Mouse (Mus musculus) ovary, postnatal 10 days (tissue): ENCODE results near the gene Fam71e2.
"Not testable (repeated sequence)": the region's sequence is repeated elsewhere in the genome, so short reads cannot be mapped to it uniquely, and the experiment has no call there.

ENCODE experiments used
- DNase-seq: peaks from one replicate; pipeline ENCODE4 v3.0.0; 2022; ENCODE audit warnings: low spot score

Gene Fam71e2

GRCm38 (mm10) chr7:4771202-4771601 is at the start of gene Fam71e2:
Fam71e2 (minus strand) TSS chr7:4771302.
- no peak for DNase-seq

DNA sequence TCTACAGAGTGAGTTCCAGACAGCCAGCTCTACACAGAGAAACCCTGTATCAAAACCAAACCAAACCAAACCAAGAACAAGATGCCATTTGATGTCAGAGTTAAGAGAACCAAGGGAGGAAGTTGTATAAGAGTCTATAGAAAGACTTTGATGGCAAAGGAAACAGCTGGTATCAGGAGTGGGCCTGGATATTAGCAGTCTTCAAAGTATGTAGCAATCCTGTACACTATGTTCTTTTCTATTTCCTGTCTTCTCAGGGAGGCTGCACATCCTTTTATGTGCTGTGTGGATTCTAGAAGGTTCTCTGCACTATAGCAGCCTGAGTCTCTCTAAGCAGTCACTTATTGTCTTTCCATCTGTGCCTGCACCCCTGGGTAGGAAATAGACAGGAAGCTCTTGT is 45.5 kb upstream of the Fam71e2 start:
- DNase-seq = no peak

DNA sequence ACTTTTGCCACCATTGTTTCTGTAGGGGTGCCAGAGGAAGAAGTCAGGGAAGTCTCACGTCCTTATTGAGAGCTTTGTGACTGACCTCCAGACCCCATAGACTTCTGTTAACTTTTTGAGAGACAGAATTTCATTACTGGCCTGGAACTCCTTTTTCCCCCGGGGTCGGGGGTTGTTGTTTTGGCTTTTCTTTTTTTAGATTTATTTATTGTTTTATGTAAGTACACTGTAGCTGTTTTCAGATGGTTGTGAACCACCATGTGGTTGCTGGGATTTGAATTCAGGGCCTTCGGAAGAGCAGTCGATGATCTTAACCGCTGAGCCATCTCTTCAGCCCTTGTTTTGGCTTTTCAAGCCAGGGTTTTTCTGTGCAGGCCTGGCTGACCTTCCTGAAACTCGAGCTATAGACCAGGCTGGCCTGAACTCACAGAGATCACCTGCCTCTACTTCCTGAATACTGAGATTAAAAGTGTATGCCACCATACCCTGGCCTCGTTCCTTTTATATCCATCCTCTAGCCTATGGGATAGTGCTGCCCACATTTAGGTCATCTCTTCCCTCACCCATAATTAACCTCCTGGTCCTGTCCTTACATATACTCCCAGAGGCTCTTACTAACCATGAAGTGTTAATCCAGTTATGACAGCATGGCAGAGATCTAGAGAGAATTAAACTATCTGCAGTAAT is 42.1 kb upstream of the Fam71e2 start:
- DNase-seq = no peak

- peak; percentile 97 for DNase-seq
Measured at GRCm38 (mm10) chr7:4812303-4813104, 41.4 kb upstream of the Fam71e2 start, which contains the start of gene Ube2s. Ube2s (minus strand) TSS chr7:4812590.

GRCm38 (mm10) chr7:4811842-4812302 is 40.8 kb upstream of the Fam71e2 start:
- DNase-seq = peak; percentile 42

DNA sequence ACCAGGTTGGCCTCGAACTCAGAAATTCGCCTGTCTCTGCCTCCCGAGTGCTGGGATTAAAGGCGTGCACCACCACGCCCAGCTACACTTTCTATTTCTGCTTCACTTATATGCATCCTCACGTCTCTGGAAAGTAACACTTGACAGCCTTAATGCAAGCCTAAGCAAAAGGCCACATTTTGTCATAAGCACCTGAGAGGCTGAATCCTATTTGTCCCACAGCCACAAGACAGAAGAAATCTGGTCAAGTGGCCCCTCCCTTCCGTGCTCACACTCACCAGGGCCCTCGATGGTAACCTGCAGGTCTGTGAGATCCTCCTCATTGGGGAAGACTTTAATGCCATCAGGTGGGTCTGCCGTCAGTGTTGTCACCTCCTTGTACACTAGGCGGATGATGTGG is 40.0 kb upstream of the Fam71e2 start:
- not testable (repeated sequence) for DNase-seq

DNA sequence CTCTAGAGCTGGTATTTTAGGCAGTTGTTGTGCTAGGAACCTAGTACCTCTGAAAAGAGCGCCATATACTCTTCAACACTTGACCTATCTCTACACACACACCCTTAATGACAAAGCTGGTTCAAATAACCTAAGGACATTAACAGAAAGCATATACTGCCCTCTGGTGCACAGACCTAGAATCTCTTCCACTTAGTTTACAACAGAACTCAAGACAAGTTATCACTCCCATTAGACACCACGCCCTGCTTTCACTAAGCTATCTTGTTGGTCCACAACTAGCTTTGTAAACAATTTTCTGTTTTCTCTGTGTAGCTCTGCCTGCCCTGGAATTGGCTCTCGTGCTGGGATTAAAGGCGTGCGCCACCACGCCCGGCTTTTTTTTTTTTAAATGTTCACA is 35.6 kb upstream of the Fam71e2 start:
- DNase-seq = no peak

- no peak for DNase-seq
Measured at GRCm38 (mm10) chr7:4802247-4802646, 31.1 kb upstream of the Fam71e2 start.

DNA sequence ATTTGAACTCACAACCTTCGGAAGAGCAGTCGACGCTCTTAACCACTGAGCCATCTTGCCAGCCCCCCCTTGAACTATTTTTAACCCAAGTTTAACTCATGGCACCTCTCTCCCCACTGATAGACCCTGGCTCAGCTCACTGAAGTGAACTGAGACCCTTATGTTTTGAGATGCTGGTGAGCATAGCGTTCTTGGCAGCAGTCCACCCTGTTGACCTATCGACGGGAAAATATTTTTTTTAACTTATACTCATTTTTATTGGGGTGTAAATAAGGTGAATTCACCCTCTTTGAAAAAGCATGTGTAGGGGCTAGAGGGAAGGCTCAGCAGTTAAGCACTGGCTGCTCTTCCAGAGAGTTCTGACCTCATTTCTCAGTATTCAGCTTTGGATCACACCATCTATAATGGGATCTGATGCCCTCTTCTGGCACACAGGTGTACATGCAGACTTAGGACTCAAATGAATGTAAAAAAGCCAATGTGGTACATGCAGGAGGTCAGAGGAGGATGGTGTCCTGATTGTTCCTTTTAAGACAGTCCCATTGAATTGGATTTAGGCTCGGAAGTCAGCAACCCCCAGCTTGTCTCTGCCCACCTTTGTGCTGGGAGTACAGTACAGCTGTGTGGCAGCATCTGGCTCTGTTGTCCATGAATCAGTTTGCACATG is 24.8 kb upstream of the Fam71e2 start:
- DNase-seq = no peak

DNA sequence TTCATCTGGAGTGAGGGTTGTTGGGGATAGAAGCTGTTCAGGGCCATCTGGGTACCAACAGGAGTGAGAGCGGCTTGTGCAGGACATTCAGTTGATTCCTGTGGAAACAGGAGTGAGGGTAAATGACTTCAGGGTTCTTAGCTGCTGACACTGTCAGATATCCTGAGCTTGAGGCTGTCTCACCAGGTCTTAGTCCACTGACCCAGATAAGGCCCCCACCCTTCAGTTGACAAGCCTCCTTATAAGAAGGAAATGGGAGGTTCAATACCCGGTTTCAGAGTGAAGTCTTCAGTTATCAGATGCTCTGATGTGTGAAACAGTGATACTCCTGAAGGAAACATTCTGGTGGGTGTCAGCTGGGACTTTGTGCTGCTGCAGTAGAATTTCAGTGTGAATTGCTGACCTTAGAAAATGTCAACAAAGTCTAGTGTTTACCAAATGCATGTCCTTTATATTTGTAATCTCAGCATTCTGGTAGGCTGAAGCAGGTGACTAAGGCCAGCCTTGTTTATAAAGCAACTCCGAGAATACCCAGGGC is 23.6 kb upstream of the Fam71e2 start:
- no peak for DNase-seq

GRCm38 (mm10) chr7:4793674-4794073 is 22.6 kb upstream of the Fam71e2 start:
- no peak for DNase-seq

DNA sequence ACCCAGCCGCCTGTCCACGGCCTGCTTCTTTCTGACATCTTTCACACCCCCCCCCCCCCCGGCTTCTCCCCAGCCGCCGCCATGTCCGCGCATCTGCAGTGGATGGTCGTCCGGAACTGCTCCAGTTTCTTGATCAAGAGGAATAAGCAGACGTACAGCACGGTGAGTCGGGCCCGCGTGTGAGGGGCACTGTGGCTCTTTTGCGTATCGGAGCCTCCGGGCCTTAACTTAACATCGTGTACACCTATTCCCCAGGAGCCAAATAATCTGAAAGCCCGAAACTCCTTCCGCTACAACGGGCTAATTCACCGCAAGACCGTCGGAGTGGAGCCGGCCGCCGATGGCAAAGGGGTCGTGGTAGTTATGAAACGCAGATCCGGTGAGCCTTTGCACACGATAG is 22.1 kb upstream of the Fam71e2 start:
- not testable (repeated sequence) for DNase-seq

- peak; percentile 90 for DNase-seq
Measured at GRCm38 (mm10) chr7:4792278-4793212, 21.4 kb upstream of the Fam71e2 start, which contains the start of gene Rpl28. Rpl28 (plus strand) TSS chr7:4792874.

DNA sequence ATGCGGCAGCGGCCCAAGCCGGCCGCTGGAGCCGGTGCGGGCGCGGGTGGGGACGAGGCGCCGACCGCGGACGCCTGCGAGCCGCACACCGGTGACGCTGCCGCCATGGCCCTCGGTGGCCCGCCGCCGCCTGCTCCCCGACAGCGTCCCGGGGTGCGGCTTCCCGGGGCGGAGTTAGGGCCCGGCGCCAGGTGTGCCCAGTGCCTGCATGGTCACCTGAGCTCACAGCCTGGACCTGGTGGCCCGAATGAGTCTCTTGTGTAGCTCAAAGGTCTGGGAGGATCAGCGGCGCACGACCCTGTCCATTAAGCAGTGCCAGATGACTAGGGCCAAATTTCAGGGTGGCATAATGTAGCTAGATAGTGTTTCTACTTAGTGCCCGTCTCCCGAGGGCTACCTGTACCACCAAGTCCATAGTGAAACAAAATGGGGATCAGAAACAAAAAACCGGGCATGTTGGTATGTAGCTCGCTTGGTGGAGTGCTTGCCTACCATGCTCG is 18.4 kb upstream of the Fam71e2 start, which contains the start of gene Tmem238:
Tmem238 (minus strand) TSS at position 221 of the 500 bp plus-strand sequence.
- DNase-seq = peak; percentile 38

DNA sequence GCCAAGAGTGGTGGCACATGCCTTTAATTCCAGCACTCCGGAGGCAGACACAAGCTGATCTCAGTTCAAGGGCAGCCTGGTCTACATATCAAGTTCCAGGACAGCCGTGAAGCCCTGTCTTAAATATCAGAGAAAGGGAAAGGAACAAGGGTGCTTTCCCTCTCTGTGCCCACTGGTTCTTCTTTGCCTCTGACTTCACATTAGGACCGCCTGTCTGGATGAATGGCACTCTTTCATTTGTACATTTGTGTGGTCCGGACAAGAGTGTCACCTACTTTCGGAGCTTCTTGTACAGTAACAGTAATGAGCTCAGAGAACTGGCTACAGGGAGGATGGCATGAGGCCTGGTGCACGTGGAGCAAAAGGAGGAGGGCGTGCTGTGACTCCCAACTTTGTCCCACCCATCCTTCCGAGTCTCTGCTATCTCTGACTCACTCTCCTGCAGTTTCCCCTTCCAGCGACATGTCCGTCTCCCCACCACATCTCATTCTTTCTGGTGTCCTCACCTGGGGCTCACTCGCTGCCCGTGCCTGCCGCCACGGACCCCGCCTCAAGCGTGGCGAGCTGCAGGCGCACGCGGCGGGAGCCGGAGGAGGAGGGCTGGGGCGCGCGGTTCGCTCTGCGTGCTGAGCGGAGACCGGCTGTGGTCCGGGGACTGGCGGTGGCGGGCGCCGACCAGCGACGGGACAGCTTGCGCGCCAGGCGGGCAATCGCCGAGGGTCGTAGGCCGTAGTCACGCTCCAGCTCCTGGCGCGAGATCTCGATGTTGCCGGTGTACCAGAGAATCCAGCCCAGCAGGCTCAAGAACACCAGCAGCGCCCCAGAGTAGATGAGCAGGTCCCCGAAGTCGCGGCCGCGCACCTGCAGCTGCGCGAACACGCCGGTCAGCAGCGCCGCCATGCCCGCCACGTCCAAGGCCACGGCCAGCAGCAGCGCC is 17.7 kb upstream of the Fam71e2 start:
- peak; percentile 49 for DNase-seq

DNA sequence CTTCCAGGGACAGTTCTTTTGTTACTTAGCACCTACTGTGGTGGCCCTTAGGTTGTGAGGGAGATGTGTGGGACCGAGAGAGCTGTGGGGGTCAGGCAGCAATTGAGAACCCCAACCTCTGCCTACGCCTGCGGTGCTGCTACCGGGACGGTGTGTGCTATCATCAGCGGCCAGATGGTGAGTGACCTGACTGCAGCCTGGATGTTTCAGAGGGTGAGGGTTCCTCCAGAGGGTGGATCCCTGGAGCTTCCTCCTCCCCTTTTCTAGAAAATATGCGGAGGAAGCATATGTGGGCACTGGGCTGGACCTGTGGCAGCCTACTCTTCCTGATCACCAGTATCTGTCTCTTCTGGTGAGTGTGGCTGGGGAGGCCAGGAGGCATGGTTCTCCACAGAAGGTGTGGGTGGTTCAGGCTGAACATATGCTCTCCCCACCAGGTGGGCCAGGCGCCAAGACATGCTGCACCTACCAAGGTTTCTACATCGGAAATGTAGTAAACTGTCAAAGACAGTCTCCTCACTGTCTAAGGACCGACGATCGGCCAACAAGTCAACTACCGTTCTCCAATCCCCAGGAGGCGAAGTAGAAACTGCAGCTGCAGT is 12.7 kb upstream of the Fam71e2 start:
- DNase-seq = no peak

DNA sequence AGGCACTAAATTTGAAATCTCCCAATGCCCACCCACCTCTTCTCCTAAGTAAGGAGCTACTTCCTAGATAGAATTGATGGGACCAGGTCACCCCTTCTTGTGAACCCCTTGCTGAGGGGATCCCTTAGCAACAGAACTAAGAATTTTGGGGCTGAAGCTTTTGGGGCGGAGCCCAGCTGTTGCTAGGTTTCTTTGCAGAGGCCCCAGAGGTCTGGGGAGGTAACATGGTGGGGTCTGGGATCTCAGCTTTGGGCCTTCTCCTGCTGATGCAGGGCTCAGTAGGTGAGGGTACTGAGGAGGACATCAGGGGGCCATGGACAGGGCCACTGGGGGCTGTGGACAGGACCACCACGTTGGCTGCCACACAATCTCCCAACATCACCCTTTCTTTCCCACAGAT is 11.7 kb upstream of the Fam71e2 start, which contains the start of the genes Il11 and Tmem190:
Il11 (minus strand) TSS at position 101 of the 400 bp plus-strand sequence.
Tmem190 (plus strand) TSS at position 179 of the 400 bp plus-strand sequence.
- no peak for DNase-seq

GRCm38 (mm10) chr7:4782130-4782529 is 11.0 kb upstream of the Fam71e2 start:
- DNase-seq = no peak

DNA sequence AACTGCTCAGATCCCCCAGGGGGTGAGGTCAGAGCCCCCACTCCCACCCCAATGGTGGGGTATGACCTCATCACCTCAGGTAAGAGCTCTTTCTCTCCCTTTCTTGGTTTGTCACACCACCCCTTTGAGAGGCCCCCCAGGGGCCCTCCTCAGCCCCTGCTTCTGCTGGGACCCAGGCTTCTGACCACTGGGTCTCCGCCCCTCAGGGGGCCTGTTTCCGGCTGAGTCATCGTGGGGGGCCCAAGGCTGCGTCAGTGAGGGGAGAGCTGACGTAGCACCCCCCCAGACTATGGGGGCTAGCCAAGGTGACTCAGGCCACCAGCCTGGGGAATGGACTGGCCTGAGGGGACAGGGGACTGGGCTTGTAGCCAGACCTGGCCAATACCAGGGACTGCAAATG is 8.8 kb upstream of the Fam71e2 start:
- no peak for DNase-seq
